Mouse (Mus musculus): ENCODE data around the gene Cds1.

GRCm38 (mm10) chr5:101776528-101776927, 11.6 kb downstream of the Cds1 start:
- TF ChIP-seq CTCF (IDR thresholded peaks at IDR 0.05; ENCODE audit: low read depth), result no peak
- no peak for TF ChIP-seq EP300 (IDR thresholded peaks at IDR 0.05; ENCODE audit: low read depth)

All from liver, embryonic 14.5 days (tissue).